Mouse (Mus musculus): ENCODE measurements at regions not wholly inside any gene's neighbourhood (a gene's known extent, or its start where the extent isn't known, plus 50 kb on each side); places are given as distances from the start of the nearest gene placed in this dataset.
"Not testable (repeated sequence)": the region's sequence is repeated elsewhere in the genome, so short reads cannot be mapped to it uniquely, and the experiment has no call there.

DNA sequence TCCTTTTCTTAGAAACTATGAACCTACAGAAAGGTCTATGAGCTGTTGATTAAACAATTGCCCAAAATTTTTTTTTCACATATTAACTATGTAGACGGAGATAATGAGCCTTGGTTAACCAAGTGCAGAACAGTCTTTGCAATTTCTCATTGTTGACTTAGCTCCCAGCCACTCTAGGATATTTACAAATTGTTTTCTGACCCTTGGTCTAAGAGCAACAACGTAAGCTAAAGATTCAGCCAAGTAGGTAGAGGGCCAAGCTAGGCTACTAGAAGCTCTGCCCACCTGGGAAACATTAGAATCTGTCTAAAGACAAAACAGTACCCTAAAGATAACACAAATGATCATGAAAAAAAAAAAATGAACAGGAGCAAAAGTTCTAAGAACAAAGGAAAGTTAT, 67.5 kb upstream of the Map9 start:
- DNase-seq, result no peak

DNA sequence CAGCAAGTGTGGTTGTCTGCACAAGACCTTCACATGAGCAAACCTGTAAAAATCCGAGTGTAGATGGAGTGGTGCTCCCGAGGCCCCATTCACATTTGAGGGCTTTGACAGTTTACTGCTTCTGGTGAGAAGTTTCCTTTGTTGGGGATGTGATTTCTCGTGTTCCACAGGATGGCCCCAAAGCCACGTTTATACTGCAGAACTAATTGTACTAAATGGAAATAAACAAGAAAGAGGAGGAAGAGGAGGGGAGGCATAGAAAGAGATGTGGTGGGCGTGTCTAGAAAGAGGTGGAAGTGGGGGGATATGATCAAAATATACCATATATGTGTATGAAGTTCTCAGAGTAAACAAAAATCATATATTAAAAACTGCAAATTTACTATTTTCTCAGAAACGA, 68.8 kb upstream of the Map9 start:
- DNase-seq, result no peak

DNA sequence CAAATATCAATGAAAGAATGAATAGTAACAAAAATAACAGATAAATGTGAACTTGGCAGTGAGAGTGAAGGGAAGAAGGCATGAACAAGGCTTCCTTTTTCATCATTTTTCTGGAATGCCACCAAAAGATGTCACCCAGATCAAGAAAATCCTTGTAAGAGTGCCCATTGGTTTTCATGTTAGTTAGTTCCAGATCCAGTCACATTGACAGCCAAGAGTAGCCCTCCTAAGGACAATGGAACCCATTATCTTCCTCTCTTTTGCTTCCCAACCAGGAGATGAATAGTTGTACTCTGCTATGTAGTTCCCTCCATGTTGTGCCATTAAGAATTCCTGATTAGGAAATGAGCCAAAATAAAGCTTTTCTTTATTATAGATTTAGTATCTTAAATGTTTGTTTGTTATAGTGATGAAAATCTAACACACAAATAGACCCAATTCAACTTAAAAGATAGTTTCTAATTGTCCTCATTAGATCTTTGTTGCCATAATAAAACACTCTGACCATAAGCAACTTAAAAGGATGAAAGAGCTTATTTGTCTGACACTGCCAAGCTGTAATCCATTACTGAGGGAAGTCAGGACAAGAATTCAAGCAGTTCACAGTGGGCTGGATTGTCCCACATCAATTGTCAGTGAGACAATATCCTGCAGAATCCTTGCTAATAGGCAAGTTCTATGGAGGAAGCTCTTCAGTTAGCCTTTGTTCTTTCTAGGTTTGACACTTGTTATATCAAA, 80.7 kb upstream of the Map9 start:
- DNase-seq, result no peak

DNA sequence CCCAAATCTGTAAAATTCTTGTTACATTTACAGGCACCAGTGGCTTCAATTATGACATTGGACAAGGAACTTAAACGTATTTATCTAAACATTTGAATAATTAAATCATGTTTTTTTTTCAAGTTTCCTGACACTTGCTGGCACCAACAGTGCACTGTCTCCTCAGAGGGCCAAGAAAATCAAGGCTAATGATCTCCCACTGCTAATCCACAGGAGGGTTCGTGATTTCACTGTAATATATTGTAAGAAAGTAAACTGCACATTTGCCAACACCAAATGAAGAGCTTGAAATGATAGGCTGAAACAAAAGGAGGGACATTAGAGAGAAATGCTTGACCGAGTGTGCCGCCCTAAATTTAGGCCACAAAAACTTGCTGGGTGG, 82.0 kb upstream of the Map9 start:
- DNase-seq, result no peak

DNA sequence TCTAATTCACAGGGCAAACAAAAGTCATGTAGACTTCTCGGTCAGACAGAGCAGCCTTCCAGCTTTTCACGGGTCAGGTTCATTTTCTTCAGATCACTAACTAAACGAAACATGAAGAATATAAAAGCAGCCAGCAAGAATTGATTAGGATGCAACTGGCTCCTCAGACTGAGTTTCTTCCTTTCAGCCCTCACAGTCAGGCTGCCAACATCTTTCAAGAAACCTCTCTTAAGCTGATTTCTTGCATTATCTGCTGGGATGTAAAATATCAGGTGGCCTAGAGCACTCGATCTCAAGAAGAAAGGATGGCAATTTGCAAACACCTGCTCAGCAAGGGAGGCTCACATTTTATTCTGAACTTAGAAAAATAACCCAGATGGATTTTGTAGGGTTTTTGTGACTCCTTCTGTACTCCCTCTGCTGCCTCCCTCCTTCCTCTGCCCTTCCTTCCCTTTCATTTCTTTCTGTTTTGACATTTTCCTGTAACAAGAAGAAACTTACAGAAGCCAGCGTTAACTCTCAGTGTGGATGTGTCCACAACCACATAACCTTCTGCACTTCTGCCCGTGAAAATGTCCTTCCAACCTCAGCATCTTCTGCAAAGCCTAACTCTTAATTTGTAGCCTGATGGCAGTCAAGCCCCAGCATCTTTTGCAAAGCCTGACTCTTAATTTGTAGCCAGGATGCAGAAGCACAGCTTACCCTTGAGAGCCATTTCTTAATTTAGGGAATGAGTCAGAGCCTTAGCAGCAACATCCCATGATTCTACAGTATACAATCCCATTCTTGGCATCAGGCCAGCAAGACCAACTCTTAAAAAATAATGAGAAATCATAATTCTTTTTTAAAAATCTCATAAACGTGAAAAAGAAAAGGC, 82.7 kb upstream of the Map9 start:
- DNase-seq, result no peak

DNA sequence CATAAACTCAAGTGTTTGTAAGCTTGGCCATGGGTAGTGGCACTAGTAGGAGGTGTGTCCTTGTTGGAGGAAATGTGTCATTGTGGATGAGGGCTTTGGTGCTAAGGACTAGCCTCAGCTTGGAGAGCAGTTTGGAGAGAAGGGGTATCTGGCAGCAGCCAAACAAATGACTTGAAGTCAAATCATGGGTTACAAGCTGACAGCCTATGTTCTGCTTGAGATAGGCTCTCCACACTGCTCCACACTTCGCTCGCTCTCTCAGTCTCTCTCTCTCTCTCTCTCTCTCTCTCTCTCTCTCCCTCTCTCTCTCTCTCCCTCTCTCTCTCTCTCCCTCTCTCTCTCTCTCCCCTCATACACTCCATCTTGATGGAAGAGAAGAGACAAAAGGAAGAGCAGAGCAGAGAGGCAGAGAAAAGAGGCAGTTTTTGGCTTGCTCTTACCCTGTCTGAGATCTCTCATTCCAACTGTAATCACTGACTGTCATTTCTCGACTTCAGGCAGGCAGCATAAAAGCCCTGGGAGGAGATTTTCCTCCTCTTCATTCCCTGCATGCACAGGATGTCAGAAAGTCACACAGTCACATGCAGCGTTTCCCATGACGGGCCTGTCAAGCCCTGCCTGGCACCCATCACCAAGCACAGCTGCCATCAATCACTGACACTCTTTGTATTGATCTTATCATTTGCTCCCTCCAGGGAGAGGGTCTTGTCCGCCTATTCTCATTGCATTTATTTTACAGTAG, 83.5 kb upstream of the Map9 start:
- no peak for DNase-seq

DNA sequence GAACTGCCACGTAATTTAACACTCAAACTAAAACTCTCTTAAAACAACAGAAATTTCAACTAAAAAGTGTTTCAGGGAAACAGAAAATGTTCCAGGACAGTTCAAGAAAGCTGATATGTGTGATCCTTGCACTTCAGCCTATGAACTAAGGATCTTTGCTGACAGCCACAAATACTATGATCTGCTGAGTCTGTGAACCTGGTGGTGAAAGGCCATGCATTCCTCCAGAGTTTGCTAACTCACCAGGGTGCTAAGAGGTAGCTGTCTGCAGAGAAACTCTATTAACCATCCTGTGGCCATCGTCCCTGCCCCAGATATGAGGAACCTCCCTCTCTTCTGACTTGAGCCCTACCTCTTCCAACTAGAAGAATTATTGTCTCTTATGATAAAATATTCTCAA, 84.3 kb upstream of the Map9 start:
- not testable (repeated sequence) for DNase-seq

DNA sequence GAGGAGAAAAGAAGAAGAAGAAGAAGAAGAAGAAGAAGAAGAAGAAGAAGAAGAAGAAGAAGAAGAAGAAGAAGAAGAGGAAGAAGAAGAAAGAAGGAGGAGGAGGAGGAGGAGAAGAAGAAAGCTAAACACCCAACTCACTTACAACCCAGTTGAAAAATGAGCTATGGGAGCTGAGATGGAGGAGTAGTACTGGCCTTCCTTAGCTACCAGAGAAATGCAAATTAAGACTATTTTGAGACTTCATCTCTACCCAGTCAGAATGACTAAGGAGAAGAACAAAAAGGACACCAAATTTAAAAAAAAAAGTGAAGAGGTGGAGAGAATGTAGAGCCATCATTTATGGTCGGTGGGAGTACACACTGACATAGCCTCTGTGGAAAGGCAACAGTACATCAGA, 85.9 kb upstream of the Map9 start:
- DNase-seq, result no peak

DNA sequence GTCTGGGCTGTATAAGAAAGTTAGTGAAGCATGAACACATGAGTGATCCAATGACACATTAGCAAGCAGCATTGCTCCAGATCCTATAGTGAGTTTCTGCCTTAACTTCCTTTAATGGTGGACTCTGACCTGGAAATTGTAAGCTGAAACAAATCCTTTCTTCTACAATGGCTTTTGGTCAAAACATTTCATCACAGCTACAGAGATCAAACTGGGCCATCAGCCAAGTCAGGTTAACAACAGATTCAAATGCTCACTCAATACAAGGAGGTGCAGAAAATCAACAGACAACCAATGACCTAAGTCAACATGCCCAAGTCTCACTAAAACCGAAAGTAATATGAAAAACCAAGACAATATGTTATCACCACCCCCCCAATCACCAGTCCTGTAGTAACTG, 91.9 kb upstream of the Map9 start:
- DNase-seq, result no peak

DNA sequence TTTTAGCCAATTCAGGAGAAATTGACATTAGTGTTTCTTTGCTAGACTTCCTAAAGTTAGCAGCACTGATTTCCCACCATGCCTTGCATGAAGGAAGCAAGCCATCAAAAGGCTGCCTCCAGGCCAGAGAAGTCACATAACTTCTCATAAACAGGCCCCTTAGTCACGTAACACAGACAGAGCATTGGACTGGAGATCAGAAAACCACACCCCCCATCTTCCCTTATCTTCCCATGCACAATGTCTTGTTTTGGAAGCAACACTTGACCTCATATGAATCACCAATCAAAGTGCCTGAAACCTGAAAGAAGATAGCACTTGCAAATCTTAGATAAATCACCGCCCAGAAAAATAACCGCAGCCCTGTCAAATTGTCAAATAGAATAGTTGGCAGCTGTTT, 95.9 kb upstream of the Map9 start:
- no peak for DNase-seq

DNA sequence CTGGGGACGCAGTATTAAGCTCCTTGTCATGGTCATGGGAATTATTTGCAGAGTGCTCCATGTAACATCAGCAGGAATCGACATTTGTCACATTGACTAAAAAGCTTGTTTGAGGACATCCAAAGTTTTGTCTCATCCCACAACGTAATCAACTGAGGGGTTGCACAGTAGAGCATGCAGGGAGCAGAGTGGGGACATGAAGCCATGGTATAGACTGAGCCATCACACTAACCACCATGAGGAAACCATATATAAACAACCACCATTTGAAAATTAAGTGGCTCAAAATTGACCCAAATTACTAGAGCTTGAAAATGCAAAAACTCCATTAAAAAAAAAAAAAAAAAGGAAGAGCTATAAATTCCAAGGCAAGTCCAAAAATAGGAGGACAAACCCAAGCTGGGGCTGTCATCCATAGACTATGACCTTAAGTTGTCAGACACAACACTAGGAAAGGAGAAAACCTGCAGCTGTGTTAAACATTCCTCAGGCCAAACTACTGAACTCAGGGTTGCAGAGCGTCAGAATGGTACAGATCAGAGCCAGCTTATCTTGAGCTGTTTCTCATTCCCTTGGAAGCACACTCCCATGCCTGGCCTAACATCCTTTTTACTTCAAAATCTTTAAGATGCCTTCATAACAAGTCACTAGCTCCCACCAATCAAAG, 97.7 kb upstream of the Map9 start:
- DNase-seq, result no peak

DNA sequence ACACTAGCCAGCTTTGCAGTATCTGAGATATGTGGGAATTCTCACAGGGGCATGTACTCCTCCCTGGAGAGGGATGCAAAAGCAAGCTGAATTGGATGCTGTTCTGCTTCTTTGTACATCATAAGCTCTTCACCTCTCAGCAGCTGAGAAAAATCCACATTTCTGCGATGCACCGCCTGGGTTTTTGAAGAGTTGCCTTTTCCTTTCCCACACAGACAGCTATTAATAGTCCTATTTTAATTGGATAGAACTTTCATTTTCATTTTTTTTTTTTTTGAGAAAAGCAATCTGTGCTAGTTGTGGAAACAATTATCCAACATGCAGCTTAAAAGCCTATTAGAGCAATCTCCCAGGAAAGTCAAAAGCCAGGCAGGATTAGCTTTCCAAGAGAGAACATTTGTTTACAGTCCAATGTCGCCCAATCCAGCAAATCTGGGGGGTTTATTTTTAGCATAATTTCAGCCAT, 105.2 kb upstream of the Gucy1a1 start:
- peak; percentile 6 for DNase-seq

DNA sequence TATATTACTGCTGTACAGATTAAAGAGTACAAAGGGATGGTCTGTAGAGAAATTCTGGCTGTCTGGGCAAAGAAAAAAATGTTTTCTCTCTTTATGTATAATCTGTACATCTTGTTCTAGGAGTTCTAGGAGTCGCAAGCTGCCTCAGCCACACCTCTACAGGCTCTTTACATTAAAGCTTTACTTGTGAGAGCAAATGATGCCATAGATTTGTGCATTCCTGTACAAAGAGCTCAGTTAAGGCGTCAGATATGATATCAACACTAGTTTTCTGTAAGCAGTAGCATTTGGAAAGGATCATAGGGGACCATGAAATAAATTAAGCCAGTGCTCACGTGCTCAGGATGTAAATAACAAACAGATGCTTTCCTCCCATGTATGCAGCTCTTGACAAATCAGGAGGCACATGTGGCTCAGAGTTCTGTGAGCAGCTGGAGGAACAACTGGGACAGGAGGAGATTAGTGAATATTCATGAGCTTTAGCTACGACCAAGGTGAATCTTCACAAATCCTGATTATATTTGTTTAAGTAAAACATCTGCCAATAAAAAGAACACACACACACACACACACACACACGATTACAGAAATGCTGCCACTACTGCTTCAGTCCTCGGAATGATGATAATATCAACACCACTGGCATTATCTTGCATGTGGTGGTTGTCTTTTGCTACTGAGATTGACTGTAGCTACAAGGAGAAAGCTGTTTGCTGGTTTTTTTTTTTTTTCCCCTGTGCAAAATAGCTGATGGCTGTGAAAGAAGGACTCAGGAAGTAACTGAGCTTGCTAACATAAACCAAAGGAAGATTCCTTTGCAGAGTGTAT, 104.6 kb upstream of the Gucy1a1 start:
- DNase-seq, result no peak

DNA sequence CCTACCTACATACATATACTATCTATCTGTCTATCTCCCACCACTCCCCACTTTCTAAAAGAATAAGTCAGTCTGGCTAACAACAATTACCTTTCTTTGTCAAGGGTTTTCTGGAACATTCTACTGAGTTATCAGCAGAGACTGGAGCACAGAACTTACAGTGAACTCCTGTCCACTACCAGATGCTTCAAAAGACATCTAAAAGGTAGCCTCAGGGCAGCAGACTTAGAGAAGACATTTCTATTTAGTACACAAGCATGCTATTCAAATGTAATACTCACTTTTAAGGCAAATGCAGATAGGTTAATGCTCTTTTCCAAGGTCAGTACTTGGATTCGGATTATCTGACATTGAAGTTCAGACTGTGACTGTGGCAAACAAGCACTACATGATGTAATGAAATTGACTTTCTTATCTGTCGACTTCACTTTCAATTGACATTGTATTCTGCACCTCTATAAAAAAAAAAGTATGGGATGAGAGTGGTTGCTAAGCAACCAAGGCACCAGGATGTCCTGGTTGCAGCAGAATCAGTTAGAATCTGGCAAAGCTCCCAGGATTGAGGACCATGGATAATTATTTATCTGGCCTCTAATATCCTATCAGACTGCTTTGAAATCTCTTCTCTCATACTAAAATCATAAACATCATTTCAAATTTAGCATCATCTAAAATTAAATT, 90.9 kb upstream of the Gucy1a1 start:
- no peak for DNase-seq

DNA sequence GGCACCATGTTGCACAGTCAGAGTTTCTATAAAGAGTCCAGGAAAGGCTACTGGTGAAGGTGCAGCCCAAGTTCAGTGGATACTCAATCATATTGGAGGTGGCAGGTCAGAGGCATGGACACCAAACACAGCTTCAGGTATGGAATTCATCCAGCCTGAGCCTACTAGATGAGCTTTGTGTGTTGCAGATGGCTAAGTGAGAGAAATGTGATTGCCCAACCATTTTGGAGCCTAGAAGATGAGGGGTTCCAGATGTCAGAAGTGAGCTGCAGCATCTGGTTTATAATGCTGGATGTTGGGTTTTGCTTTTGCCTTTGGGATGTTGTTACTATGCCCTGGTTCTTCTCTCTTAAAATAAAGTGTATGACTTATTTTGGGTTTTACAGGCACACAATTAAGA, 88.7 kb upstream of the Gucy1a1 start:
- DNase-seq, result no peak

DNA sequence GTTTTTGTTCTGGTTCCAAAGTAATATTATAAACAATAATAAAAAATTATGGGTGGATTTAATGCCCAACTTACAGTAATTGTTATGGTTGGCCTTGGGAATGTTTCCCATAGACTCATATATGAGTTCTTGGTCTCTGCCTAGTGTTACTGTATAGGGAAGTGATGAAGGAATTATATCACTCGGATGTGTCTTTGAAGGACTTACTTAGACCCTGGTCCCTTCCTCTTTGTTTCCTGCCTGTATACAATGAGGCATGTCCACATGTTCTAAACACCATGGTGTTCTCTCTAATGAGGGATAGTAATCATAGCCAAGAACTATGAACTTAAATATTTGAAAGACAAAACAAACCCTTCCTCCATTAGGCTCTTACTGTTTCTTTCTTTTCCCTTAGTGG, 77.8 kb upstream of the Gucy1a1 start:
- DNase-seq, result no peak

DNA sequence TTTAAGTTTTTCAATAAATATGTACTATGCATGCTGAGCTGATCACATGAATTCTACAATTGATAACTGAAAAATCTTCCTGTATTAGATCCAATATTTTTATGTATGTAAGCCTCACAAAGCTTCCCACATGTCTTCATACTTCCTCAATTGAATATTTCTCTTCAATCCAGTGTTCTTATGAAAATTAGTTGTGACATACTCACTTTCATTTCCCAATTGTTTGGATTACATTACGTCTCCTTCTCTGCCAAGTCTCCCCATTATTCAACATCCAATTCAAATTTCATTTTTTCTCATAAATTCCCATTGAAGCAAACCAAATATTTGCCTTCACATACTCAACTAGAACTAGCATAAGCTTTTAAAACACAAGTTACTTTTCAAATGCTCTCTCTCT, 76.3 kb upstream of the Gucy1a1 start:
- no peak for DNase-seq

DNA sequence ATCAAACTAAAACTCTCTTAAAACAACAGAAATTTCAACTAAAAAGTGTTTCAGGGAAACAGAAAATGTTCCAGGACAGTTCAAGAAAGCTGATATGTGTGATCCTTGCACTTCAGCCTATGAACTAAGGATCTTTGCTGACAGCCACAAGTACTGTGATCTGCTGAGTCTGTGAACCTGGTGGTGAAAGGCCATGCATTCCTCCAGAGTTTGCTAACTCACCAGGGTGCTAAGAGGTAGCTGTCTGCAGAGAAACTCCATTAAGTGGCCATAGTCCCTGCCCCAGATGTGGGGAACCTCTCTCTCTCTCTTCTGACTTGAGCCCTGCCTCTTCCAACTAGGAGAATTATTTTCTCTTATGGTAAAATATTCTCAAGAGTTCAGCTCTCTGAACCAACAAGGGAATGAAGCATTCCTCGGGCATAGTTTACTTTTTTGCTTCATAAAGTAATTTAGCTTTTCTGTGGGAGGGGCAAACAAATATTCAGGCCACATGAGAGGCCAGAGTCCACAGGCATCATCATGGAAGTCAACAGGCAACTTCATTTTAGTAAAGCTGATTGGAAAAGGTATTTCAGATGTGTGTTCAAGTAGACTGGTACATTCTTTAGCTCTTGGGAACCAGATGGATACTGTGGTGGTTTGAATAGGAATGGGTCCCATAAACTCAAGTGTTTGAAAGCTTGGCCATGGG, 73.8 kb upstream of the Gucy1a1 start:
- DNase-seq, result not testable (repeated sequence)

DNA sequence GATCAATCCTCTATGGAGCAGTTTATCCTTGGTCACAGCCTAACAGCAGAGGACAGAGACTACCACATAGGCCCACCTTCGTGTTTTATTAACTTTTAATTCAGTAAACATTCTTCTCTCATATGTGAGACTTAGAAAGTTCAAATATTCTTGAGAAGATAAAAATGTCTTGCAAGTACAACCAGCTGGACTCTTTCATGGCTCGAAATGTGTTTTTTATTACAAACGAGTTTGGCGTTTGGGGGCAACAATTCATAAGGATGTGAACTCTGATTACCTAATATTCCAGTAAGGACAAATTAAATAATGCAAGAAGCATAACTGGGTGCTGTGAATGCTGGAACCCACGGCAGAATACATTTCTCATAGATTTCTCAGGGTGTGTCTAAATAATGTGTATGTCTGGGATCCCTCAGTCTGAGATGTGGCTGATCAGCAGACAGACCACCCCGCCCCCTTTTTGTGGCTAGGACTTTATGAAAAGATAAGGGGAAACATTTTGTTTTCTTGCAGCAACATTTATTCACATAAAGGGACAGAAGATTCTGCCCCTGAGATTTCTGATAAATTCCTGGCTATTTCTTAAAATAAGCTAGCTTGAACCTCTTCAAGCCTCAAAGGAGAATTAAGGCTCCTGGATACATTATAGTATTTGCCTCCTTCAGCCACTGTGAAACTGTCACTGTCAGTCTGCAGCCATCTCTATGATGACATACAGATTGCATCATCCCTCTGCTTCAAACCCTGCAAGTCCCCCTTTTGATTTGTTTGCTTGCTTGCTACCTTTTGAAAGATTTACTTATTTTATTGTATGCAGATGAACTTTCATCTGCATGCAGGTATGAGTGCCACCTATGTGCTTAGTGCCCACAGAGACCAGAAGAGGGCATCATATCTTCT, 69.2 kb upstream of the Gucy1a1 start:
- no peak for DNase-seq

DNA sequence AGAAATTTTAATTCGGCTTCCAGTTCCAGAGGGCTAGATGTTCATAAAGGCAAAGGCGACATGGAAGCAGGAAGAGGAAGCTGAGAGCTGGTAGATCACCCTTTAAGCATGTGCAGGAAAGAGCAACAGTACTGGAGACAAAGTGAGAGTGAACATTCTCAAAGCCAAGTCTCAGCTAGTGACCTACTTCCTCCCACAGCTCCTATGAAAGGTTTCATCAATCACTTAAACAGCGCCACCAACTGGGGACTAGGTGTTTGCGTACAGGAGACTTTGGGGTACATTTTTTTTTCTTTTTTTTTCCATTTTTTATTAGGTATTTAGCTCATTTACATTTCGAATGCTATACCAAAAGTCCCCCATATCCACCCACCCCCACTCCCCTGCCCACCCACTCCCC, 61.7 kb upstream of the Gucy1a1 start:
- no peak for DNase-seq

All from kidney, adult 18-20 months (tissue).